ENCODE assay signal across 35 mouse cellular contexts in the genomic region with DNA sequence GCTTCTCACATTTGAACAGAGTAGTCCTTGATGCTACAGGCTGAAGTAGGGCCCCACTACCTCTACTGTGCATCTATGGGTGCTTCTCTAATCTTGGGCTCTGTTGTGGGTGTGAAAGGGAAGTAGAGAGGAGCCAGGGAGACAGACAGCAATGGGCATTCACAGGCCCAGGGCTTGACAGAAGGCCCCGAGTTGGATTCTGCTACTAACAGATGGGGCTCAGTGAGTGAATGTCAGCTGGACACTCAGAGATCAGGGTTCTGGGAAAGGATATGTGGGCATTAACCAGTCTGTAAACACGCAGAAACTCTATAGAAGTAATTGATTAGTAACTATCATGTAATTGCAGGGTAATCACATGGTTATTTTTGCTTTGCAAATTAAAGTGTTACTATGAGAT. TPM values are rescaled to one million over a fixed set of nuclear protein-coding genes. Genes with fewer than 3 reads are reported as not detected.
"Had no signal": no experiment of that assay in that cellular context is flagged by ENCODE, and none has a peak within 500 bp of the region (broad histone marks: within the 10 kb centered on the region; RNA-seq: fewer than 3 reads in every experiment).

No protein-coding gene starts in this region.

- H3K9me3 ChIP-seq: heart, embryonic 13.5 days; heart, embryonic 15.5 days; hindbrain, embryonic 10.5 days; hindbrain, embryonic 13.5 days; hindbrain, embryonic 15.5 days; kidney, embryonic 15.5 days; limb, embryonic 13.5 days; limb, embryonic 15.5 days; liver, embryonic 12.5 days had no signal

- H3K4me1 ChIP-seq: heart, embryonic 15.5 days; limb, embryonic 13.5 days; limb, embryonic 15.5 days had no signal

- H3K4me2 ChIP-seq: heart, embryonic 11.5 days; heart, embryonic 13.5 days; heart, embryonic 15.5 days; hindbrain, embryonic 13.5 days; hindbrain, embryonic 15.5 days; kidney, embryonic 15.5 days; limb, embryonic 13.5 days; limb, embryonic 15.5 days; liver, embryonic 12.5 days had no signal

- H3K27ac ChIP-seq: heart, adult 2 months; heart, embryonic 13.5 days; heart, embryonic 15.5 days; hindbrain, embryonic 10.5 days; hindbrain, embryonic 13.5 days; hindbrain, embryonic 15.5 days; hindbrain, postnatal 0 days; kidney, embryonic 15.5 days; kidney, postnatal 0 days; limb, embryonic 13.5 days; limb, embryonic 15.5 days; liver, embryonic 12.5 days; liver, embryonic 14.5 days had no signal

- ATAC-seq: hindbrain, postnatal 0 days; intestine, embryonic 16.5 days; liver, embryonic 12.5 days had no signal

- H3K4me3 ChIP-seq: heart, adult 2 months; heart, embryonic 13.5 days; heart, embryonic 15.5 days; hindbrain, embryonic 10.5 days; hindbrain, embryonic 13.5 days; hindbrain, embryonic 15.5 days; kidney, embryonic 15.5 days; limb, embryonic 13.5 days; limb, embryonic 15.5 days; liver, embryonic 12.5 days had no signal

- H3K9ac ChIP-seq: heart, embryonic 13.5 days; heart, embryonic 15.5 days; hindbrain, embryonic 13.5 days; hindbrain, embryonic 15.5 days; kidney, embryonic 15.5 days; limb, embryonic 13.5 days; limb, embryonic 15.5 days; liver, embryonic 12.5 days; liver, embryonic 14.5 days had no signal

- H3K27me3 ChIP-seq: hindbrain, embryonic 15.5 days; kidney, embryonic 15.5 days; limb, embryonic 15.5 days had no signal

- H3K36me3 ChIP-seq: heart, embryonic 13.5 days; heart, embryonic 15.5 days; hindbrain, embryonic 10.5 days; hindbrain, embryonic 13.5 days; hindbrain, embryonic 15.5 days; kidney, embryonic 15.5 days; limb, embryonic 13.5 days; limb, embryonic 15.5 days; liver, embryonic 12.5 days had no signal

- DNase-seq: gastrocnemius, postnatal 14 days; gastrocnemius, postnatal 36 days; heart, adult 11 months; heart, adult 2 months; heart, postnatal 14 days; heart, postnatal 36 days; kidney, adult 11 months; kidney, adult 2 months; kidney, adult 9 months; kidney, postnatal 14 days; kidney, postnatal 36 days; layer of hippocampus, adult 9-11 months; layer of hippocampus, postnatal 36 days; left cerebral cortex, postnatal 4 days had no signal

RNA-seq across cellular contexts. Expression of a gene that starts 51.4 kb away (rescaled TPM):
- polyA plus RNA-seq: gonadal fat pad, adult 2 months; heart, adult 2 months; heart, embryonic 11.5 days; heart, embryonic 13.5 days; heart, embryonic 15.5 days; heart, postnatal 0 days; intestine, embryonic 14.5 days; intestine, embryonic 16.5 days; kidney, adult 2 months; kidney, embryonic 15.5 days; kidney, postnatal 0 days; large intestine, adult 2 months; limb, embryonic 11.5 days; limb, embryonic 15.5 days; liver, adult 2 months; liver, embryonic 12.5 days; liver, embryonic 14.5 days; liver, embryonic 16.5 days had no signal
